Mouse (Mus musculus) cerebellum, adult 2 months (tissue): ENCODE results near the gene Usp10.

Experiments used
- CTCF ChIP-seq: fragments of 200-500 bp; IDR thresholded peaks from 2 replicates; pipeline ENCODE4 v1.5.1; 2011; ENCODE audit warnings: low read depth, mild to moderate bottlenecking, control low read depth, low read length, moderate library complexity, borderline replicate concordance; ENCODE audit not compliant: insufficient read depth
- POLR2A ChIP-seq: fragments of 200-500 bp; IDR thresholded peaks from 2 replicates; pipeline ENCODE4 v1.6.1; 2011; ENCODE audit warnings: low read length, control low read depth, borderline replicate concordance; ENCODE audit not compliant: insufficient read depth

- TF ChIP-seq CTCF (no peak), POLR2A (no peak)
These were observed 26.9 kb upstream of the Usp10 start for GRCm38 (mm10) chr8:119883281-119883680.
